Mouse (Mus musculus) liver, embryonic 12.5 days (tissue): ENCODE data around the gene Perm1. TPM values are rescaled to one million over a fixed set of nuclear protein-coding genes. Genes with fewer than 3 reads are reported as not detected.

ENCODE experiments used
- ATAC-seq: fragments of 200-750 bp; cut with Nextera tagmentation; 2 replicates; pipeline ENCODE4 v1.8.0; 2017; ENCODE audit warnings: moderate number of reproducible peaks, mild to moderate bottlenecking, moderate library complexity
- H3K27ac ChIP-seq: fragments of 300-500 bp; sonication (generic); 2 replicates; pipeline ENCODE4 v1.5.1; 2016; ENCODE audit warnings: mild to moderate bottlenecking
- H3K27me3 ChIP-seq: fragments of 300-500 bp; sonication (generic); replicated peaks from 2 replicates; pipeline ENCODE4 v1.6.1; 2016; ENCODE audit warnings: mild to moderate bottlenecking, moderate library complexity
- H3K36me3 ChIP-seq: fragments of 300-500 bp; sonication (generic); 2 replicates; pipeline ENCODE4 v1.6.1; 2016; ENCODE audit warnings: mild to moderate bottlenecking, moderate library complexity
- H3K4me1 ChIP-seq: fragments of 300-500 bp; sonication (generic); 2 replicates; pipeline ENCODE4 v1.6.1; 2016
- H3K4me2 ChIP-seq: fragments of 300-500 bp; sonication (generic); 2 replicates; pipeline ENCODE4 v1.6.1; 2016; ENCODE audit warnings: mild to moderate bottlenecking, moderate library complexity
- H3K4me3 ChIP-seq: fragments of 300-500 bp; sonication (generic); 2 replicates; pipeline ENCODE4 v1.5.1; 2016; ENCODE audit warnings: mild to moderate bottlenecking, moderate library complexity
- H3K9ac ChIP-seq: fragments of 300-500 bp; sonication (generic); 2 replicates; pipeline ENCODE4 v1.6.1; 2016; ENCODE audit warnings: mild to moderate bottlenecking, moderate library complexity
- H3K9me3 ChIP-seq: fragments of 300-500 bp; sonication (generic); replicated peaks from 2 replicates; pipeline ENCODE4 v1.6.1; 2016; ENCODE audit warnings: mild to moderate bottlenecking, moderate library complexity
- WGBS: fragments of 180-500 bp; shearing (Covaris S2); methylation state at CpG from one replicate; pipeline ENCODE4 v1.1.7; 2016; ENCODE audit not compliant: insufficient replicate concordance; 5-methylcytosine and 5-hydroxymethylcytosine counted together
- microRNA-seq: library from miRNA; unstranded; fragments of <30 nt; microRNA quantifications from one replicate; pipeline ENCODE4, GENCODE M21; 2017
- polyA plus RNA-seq: library from polyadenylated mRNA; unstranded; fragments of >200 nt; fragmentation: Nextera tagmentation; extraction: Ambion mirVana; gene quantifications from 2 replicates; pipeline ENCODE4 v1.2.1, GENCODE M21; 2016

The Perm1 gene
- polyA plus RNA-seq, 1 experiment from 2014 or later = 0.12 TPM

DNA sequence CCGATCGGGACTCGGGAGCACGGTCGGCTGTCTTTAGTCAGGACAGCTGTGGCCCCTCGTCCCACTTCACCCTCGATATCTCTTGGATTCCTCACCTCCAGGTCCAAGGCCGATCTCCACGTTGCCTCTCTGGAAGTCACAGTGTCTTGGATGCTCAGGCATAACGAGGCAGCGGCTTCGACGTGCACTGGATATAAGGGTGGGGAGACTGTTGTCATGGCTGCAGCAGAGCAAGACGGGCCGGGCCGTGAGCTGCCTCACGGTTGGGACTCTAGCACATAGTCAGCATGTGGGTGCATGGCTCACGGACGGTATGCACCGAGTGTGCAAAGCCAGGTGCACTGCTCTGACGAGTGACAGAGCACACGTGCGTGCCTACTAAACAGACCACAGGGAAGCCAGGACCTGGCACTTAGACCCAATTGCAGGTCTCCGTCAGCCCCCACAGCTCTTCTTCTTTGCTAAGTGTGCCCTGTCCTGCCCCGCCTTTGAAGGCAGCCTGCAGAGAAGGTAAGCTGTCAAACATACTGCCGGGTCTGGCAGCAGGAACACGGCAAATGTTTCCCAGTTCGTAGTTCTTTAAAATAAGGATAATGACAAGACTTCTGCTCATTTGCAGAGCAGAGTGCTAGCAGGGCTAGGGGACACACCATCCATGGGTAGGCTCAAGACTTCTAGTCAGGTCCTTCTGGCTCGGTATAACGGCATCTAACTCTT, 38.9 kb downstream of the Perm1 start:
- Histone ChIP-seq H3K4me2 (peak overlapping the region; percentile 70), H3K4me1 (peaks cover 54% of the 10 kb centered on the region), H3K27me3 (peaks cover 17% of the 10 kb centered on the region), H3K9ac (peak overlapping the region; percentile 86), H3K4me3 (peak overlapping the region; percentile 61), H3K9me3 (no peaks in the 10 kb centered on the region), H3K27ac (peak overlapping the region; percentile 95), H3K36me3 (peaks cover 25% of the 10 kb centered on the region)
- 1% methylated on average over 30 of the region's 30 CpGs for WGBS
- peak; percentile 58 for ATAC-seq

- H3K9ac ChIP-seq = peak within 1 kb of the TSS; percentile 86
- H3K4me2 ChIP-seq = peak within 1 kb of the TSS; percentile 70
- H3K4me3 ChIP-seq = peak within 1 kb of the TSS; percentile 61
- H3K4me1 ChIP-seq = peaks cover 47% of the 10 kb centered on the region
- peaks cover 17% of the 10 kb centered on the region for H3K27me3 ChIP-seq
- H3K9me3 ChIP-seq = no peaks in the 10 kb centered on the region
- 4% methylated on average over 26 of the region's 26 CpGs for WGBS
- ATAC-seq = peak; percentile 28
- peak within 1 kb of the TSS; percentile 95 for H3K27ac ChIP-seq
- H3K36me3 ChIP-seq = peaks cover 18% of the 10 kb centered on the region
Measured at GRCm38 (mm10) chr4:156255078-156255839, 39.6 kb downstream of the Perm1 start, which contains the start of gene Samd11. Samd11 (minus strand) TSS chr4:156255657.

Small RNA genes within 50 kb of the gene (microRNA-seq; reads per million reads assigned to microRNA genes)
- 3.2 reads per million for gene Mir7658

Other genes starting within 250 kb of the Perm1 start
- 8.2 and 8.7 TPM in 2 replicates for gene B3galt6, start 223.2 kb upstream of the Perm1 start, polyA plus RNA-seq
- 93.4 and 93.9 TPM in 2 replicates for gene Sdf4, start 223.0 kb upstream of the Perm1 start, polyA plus RNA-seq
- 0.39 and 0.60 TPM in 2 replicates for gene Tnfrsf4, start 202.0 kb upstream of the Perm1 start, polyA plus RNA-seq
- 0.77 and 0.99 TPM in 2 replicates for gene Tnfrsf18, start 189.7 kb upstream of the Perm1 start, polyA plus RNA-seq
- gene Ttll10, start 156.5 kb upstream of the Perm1 start, polyA plus RNA-seq = 0.07 and 0.15 TPM in 2 replicates
- gene 9430015G10Rik, start 105.9 kb upstream of the Perm1 start, polyA plus RNA-seq = 19.6 and 20.3 TPM in 2 replicates
- gene Rnf223, start 85.4 kb upstream of the Perm1 start, polyA plus RNA-seq = 0.06 and 0.19 TPM in 2 replicates
- gene Agrn, start 18.4 kb upstream of the Perm1 start, polyA plus RNA-seq = 16.1 and 17.8 TPM in 2 replicates
- 2.6 and 3.2 TPM in 2 replicates for gene Isg15, start 15.1 kb upstream of the Perm1 start, polyA plus RNA-seq
- 1.3 and 1.4 TPM in 2 replicates for gene AW011738, start 12.6 kb upstream of the Perm1 start, polyA plus RNA-seq
- 7.2 TPM in 2 replicates for gene Plekhn1, start 19.0 kb downstream of the Perm1 start, polyA plus RNA-seq
- 125 and 130 TPM in 2 replicates for gene Noc2l, start 20.1 kb downstream of the Perm1 start, polyA plus RNA-seq
- 26.8 and 28.4 TPM in 2 replicates for gene Samd11, start 39.8 kb downstream of the Perm1 start, polyA plus RNA-seq
- gene Vmn2r-ps159, start 115.2 kb downstream of the Perm1 start, polyA plus RNA-seq = not detected in 2 replicates